Mouse (Mus musculus) heart, postnatal 36 days (tissue): ENCODE measurements around the gene Slc4a7. TPM values are rescaled to one million over a fixed set of nuclear protein-coding genes. Genes with fewer than 3 reads are reported as not detected.
"Not testable (repeated sequence)": the region's sequence is repeated elsewhere in the genome, so short reads cannot be mapped to it uniquely, and the experiment has no call there.

Experiments used
- DNase-seq, 2 experiments: peaks; one replicate each; pipeline ENCODE4 v3.0.0; 2021 to 2022
- intact Hi-C: fragments of 180-260 bp; cut with DNase I; formaldehyde crosslinking; loops from one replicate; pipeline ENCODE4 v1.15.1; 2025
- total RNA-seq, 2 experiments: library from RNA; stranded (reverse); gene quantifications; 2 replicates each; pipeline ENCODE4 v1.2.3; 2021

Gene Slc4a7
- total RNA-seq, 2 experiments from 2014 or later = 13.7 to 14.0 TPM

- intact Hi-C loops = no loop called here
- no peak for DNase-seq
These were observed 87.9 kb downstream of the Slc4a7 start for GRCm38 (mm10) chr14:14789840-14790470.

- no peak for DNase-seq
- intact Hi-C loops = no loop called here
These were observed 97.8 kb downstream of the Slc4a7 start for GRCm38 (mm10) chr14:14799861-14800260.

- intact Hi-C loops = no loop called here
- DNase-seq = no peak
These were observed 98.3 kb downstream of the Slc4a7 start for GRCm38 (mm10) chr14:14800332-14800731.

GRCm38 (mm10) chr14:14800810-14801209, 98.7 kb downstream of the Slc4a7 start:
- intact Hi-C loops = no loop called here
- no peak for DNase-seq

GRCm38 (mm10) chr14:14803115-14803514, 101.0 kb downstream of the Slc4a7 start, which contains the start of gene Nek10:
Gene Nek10 (plus strand): TSS chr14:14803415.
- DNase-seq, intact Hi-C loops: not testable (repeated sequence)

GRCm38 (mm10) chr14:14803921-14804517, 101.9 kb downstream of the Slc4a7 start:
- intact Hi-C loops = no loop called here
- no peak for DNase-seq

- intact Hi-C loops = no loop called here
- no peak for DNase-seq
These were observed 102.6 kb downstream of the Slc4a7 start for GRCm38 (mm10) chr14:14804518-14805212.

GRCm38 (mm10) chr14:14832520-14833240, 130.6 kb downstream of the Slc4a7 start:
- peak; percentile 64 to 68 for DNase-seq
- intact Hi-C loops = loop anchor here (10.0 kb wide), 1 partner anchor 128 kb away; the partner anchor contains the start of gene Slc4a7

GRCm38 (mm10) chr14:14833498-14833897, 131.4 kb downstream of the Slc4a7 start:
- intact Hi-C loops = loop anchor here (10.0 kb wide), 1 partner anchor 129 kb away; the partner anchor contains the start of gene Slc4a7
- no peak for DNase-seq

- intact Hi-C loops = loop anchor here (10.0 kb wide), 1 partner anchor 129 kb away; the partner anchor contains the start of gene Slc4a7
- DNase-seq = no peak
These were observed 132.2 kb downstream of the Slc4a7 start for GRCm38 (mm10) chr14:14834266-14834665.

GRCm38 (mm10) chr14:14837627-14838026, 135.5 kb downstream of the Slc4a7 start:
- intact Hi-C loops = loop anchor here (10.0 kb wide), 1 partner anchor 133 kb away; the partner anchor contains the start of gene Slc4a7
- no peak for DNase-seq

GRCm38 (mm10) chr14:14838109-14838508, 136.0 kb downstream of the Slc4a7 start:
- no peak for DNase-seq
- intact Hi-C loops = loop anchor here (10.0 kb wide), 1 partner anchor 133 kb away; the partner anchor contains the start of gene Slc4a7

GRCm38 (mm10) chr14:14842734-14843530, 140.9 kb downstream of the Slc4a7 start:
- DNase-seq = no peak
- intact Hi-C loops = no loop called here

Other genes with a start within 250 kb of the Slc4a7 start
- under 1 TPM; 0.08 to 0.35 TPM for gene Nek10, start 101.1 kb downstream of the Slc4a7 start, total RNA-seq